Mouse (Mus musculus) heart, postnatal 14 days (tissue): ENCODE data around the gene Fzd2. TPM values are rescaled to one million over a fixed set of nuclear protein-coding genes. Genes with fewer than 3 reads are reported as not detected.

Source experiments
- DNase-seq, 2 experiments: peaks; one replicate each; pipeline ENCODE4 v3.0.0; 2021 to 2022
- intact Hi-C: fragments of 180-260 bp; cut with DNase I; formaldehyde crosslinking; loops from one replicate; pipeline ENCODE4 v1.15.1; 2025
- total RNA-seq, 2 experiments: library from RNA; stranded (reverse); gene quantifications; 2 replicates each; pipeline ENCODE4 v1.2.3; 2021

Gene Fzd2
- total RNA-seq, 2 experiments from 2014 or later: 5.6 to 7.3 TPM

DNA sequence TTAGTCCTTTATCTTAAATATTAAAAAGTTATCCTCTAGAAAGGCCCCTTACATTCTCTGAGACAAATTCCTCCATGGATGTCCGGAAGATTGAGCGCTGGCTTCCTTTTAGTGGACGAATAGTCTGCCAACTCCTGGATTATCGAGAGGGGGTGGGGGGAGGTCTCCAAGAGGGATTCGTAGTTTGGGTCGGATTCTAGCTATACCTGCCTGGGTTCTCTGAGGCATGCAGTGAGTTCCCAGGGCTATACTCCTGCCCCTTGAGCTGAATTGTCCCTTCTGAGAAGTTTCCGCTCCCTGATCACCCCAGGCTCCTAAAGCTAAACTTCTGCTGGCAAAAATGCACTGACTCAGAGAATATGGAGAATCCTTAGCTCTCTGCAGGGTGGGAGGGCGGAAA, 5.3 kb downstream of the Fzd2 start:
- DNase-seq: no peak

DNA sequence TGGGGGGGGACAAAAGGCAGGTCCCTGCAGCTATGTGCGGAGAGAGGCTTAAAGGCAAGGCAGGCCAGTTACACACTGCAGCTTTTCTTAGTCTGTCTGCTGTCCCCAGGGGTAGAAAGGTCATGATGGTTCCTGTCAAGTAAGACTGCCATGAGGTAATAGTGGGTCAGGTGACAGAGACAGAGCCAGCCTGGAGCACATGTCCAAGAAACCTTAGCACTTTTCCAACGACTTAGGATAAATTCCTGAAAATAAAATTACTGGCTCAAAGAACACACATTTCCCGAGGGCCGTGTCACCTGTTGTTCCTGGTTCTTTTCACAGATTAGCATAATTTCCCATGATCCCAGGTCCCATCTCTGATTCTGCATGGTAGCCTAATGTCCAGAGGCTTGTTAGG, 6.1 kb downstream of the Fzd2 start:
- intact Hi-C loops: no loop called here
- DNase-seq: no peak

More for the DNA sequence above, 5.3 kb downstream of the Fzd2 start:
- intact Hi-C loops: loop anchor here (5.0 kb wide), 2 partner anchors 33 to 37 kb away; no protein-coding TSS in a partner anchor

DNA sequence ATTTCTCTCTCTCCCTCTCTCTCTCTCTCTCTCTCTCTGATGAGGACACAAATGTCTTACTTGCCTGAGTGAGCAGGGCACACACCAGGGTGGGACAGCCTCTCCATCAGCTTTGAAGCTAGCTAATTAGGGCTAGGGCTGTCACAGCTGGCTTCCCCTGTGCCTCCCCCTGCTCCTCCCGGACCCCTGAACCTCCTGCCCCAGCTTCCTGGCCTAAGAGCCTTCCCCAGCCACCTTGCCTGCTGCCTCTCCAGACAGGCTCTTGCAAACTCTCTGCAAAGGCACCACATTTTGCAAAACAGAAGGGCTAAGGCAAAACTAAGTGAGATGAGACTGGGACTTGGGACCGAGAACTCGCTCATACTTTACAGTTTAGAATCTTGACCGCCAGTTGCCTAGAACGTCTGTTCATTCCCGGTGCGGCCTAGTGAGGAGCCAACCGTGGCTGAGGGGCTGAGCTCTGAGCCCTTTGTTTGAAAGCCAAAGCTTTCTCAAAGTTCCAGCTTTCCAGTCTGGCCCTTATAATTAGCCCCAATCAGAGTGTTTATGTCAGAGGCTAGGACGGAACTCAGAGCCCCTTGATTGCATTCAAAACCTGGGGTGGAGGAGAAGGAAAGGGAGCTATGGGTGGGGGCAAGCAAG, 6.6 kb downstream of the Fzd2 start:
- intact Hi-C loops: no loop called here
- no peak for DNase-seq

DNA sequence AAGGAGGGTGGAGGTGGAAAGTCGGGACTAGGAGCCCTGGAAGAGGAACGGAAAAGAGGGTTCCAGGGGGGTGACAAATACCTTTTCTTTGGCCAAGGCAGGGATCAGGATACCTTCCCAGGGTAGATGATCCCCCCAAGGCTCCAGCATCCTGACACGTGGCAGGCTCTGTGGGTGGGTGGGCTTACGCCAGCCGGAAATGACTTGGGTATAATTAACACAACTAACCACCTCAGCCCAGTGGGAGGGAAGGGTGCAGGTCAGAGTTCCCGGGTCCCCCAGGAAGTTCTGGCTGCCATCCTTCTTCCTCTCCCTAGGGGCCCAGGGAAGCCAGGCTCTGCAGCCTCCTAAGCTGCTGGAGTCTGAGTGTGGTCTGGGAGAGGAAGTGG, 7.1 kb downstream of the Fzd2 start:
- no peak for DNase-seq
- intact Hi-C loops: no loop called here

DNA sequence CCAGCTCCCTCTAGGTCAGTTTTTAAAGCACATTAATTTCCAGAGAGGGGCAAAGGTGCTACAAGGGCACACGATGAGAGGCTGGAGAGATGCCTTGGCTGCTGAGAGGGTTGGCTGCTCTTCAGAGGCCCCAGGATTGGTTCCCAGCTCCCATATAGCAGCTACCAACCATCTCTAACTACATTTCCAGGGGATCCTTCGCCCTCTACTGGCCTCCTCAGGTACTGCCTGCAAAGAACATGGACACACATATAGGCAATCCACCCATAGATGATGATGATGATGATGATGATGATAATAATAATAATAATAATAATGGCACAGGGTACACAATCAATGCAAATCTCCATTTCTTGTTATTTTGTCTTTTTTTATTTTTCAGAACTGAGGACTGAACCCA, 15.3 kb downstream of the Fzd2 start:
- intact Hi-C loops: no loop called here
- no peak for DNase-seq

DNA sequence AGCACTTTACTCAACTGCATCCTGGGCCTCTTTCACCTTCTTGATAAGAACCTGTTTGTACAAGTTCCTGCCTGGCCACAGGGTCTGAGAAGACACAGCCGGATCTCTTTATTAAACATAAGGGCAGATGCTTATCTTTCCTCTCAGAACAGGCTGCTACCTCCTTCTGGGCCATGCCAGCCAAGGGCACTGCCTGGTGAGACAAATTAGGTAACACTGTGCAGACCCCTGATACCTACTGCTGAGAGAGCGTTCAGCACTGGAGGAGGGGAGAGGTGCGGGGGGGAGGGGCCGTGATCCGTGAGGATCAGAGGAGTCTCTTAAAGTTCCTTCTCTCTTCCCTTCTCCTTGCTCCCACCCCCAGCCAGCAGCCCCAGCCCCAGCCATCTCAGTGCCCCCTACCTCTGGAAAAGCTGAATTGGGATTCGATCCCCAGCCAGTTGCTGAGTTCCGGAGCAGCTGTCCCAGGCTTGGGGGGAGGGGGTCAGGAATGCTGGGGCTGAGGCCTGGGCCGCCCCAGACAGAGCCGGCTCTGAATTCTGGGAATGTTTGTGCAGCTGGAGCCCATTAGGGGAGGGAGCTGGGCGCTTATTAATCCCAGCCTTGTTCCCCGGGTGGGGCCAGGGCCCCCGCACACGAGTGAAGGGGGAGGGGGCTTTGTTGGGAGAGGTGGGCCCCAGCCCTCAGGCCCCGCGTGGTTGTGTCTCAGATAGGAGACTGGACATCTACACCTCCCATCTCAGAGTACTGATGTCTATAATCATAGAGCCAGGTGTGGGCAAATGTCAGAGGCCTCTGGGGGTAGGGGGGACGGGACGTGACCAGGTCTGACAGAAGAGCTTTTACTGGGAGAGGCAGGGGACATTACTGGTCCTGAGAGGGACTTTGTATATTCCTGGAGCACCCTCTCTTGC, 19.9 kb downstream of the Fzd2 start:
- intact Hi-C loops: no loop called here
- peak; percentile 38 to 71 for DNase-seq

DNA sequence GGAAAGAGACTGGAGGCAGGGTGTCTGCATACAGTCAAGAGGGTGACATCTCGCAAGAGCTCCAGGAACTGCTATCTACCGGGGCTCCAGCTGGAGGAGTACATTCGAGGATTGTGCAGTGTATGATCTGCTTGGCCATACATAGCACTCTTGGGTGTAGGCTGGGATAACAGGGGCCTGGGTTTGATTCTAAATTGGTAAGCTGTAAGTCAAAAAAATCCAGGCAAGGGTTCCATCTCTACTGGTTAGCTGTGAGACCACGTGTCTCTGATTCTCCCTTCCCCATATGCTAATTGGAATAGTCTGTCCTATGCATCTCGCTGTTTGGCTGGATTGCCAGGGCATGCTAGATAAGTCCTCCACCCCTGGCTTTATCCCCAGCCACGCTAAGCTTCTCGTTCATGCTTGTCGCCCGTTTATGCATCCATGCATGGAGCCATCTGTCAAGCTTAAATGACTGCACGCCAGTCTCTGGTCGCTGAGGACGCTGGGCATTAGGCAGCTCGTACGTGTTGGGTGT, 20.8 kb downstream of the Fzd2 start:
- no peak for DNase-seq
- intact Hi-C loops: no loop called here

DNA sequence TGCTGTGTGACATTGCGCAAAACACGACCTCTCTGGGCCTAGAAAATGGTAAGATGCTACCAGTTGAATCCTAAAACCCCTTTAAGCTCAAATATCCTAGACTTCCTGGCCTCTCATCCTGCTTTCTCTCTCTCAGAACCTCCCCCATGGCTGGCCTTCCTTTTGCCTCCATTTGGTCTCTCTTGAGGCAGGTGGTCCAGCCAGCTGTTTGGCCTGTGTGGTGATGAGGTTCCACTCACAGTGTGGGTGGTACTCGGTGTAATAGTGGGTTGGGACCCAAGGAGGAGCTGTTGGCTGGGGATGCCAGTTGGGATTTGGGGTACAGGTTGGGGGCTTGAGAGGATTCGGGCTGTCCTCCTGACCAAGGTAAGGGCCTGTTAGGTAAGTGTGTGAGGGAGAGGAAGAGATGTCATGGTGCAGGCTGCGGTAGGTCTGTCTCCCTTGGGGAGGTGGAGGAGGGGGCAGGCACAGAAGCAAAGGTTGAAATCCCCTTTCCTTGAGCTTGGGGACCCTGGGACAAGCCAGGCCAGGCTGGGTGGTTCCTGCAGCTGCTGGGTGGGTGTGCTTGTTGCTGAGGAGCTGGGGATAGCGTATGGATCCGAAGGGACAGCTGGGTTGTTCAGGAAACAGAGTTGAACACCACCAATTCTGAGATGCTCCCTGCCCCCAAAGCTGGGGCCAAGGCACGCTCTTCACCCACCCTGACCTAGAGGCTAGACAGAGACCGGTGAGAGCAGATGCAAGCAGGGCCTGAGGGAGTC, 23.2 kb downstream of the Fzd2 start:
- intact Hi-C loops: no loop called here
- DNase-seq: no peak

DNA sequence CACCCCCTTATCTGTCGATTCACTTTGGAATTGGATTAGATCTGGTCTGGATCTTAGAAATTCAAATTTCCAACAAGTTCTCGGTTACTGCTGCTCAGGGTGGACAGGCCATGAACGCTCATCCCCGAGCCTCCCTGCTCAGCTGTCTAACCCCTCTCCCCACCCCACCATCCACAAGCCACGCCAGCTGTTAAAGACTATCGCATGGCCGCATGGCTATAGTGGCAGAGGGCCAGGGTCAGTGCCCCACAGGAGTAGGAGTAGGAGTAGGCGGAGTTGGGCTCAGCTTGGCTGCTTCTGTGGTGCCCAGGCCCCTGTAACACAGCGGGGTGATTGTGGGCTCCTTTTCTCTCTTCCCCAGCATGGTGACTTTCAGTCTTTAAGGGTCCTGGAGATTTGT, 24.3 kb downstream of the Fzd2 start:
- no peak for DNase-seq

DNA sequence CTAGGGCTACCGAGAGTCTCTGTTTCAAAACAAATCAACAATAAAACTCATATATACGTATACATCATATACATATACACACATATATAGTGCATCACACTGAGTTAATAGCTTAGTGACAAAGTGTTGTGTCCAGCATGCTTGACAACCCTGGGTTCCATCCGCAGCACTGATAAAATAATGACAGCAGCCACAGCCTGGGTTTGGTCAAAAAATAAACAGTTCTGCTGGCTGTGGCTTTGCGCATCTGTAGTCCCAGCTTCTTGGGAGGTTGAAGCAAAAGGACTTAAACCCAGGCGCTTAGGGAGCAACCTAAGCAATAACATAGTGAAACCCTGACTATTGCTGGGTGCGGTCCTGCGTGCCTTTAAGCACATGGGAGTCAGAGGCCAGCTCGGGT, 25.2 kb downstream of the Fzd2 start:
- intact Hi-C loops: no loop called here
- no peak for DNase-seq

More for the DNA sequence above, 24.3 kb downstream of the Fzd2 start:
- intact Hi-C loops: no loop called here

DNA sequence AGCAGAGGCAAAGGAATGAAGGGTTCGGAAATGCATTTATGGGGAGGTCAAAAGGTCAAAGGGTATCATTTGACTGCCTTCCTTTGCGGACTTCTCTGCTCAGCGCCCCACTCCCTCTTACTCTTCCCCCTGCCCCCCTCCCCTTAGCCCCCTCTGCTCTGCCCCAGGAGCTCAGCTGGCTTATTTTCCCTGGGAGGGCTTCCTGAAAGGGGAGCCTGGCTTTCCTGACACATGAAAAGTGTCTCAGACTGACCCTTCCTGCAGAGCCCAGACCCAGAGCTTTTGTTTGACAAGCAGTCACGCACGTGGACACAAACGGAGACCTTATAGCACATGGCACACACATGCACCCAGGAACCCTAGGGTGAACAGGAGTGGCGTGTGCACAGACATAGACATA, 26.5 kb downstream of the Fzd2 start:
- intact Hi-C loops: no loop called here

DNA sequence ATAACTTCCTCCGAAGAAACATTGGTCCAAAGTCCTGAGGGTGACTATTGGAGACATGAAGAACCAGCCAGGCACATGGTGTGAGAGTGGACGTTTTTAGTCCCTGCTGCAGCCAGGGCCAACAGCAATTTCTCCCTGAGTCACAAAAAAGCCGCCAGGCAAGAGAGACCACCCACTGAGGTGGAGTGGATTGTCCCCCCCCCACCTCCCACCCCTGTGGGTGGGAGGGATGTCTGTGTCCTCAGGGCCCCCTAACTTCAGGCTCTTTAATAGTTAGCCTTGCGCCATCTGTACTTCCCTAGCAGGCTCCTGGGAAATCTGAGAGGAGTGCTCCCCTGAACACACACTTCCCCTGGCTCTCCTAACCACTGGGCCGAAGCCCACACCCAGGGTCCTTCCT, 27.0 kb downstream of the Fzd2 start:
- intact Hi-C loops: no loop called here
- DNase-seq: no peak

More for the DNA sequence above, 26.5 kb downstream of the Fzd2 start:
- no peak for DNase-seq

DNA sequence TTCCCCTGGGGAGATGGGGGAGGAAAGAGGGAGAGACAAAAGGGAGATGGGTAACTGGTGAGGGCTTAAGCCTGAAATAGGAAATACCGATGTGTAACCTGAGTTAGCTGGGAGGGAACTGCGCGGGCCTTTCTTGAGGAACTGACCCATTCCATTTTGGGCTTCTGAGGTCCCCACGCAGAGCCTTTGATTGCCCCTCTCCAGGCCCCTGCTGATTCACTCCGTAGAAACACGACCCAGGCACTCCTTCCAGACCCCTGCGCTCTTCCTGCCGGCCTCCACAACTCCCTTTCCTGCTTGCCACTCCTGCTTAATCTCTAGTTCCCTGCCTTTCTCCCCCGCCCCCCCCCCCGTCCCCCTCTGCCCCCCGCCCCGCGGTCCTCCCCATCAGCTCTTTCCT, 28.5 kb downstream of the Fzd2 start:
- DNase-seq: no peak
- intact Hi-C loops: no loop called here

DNA sequence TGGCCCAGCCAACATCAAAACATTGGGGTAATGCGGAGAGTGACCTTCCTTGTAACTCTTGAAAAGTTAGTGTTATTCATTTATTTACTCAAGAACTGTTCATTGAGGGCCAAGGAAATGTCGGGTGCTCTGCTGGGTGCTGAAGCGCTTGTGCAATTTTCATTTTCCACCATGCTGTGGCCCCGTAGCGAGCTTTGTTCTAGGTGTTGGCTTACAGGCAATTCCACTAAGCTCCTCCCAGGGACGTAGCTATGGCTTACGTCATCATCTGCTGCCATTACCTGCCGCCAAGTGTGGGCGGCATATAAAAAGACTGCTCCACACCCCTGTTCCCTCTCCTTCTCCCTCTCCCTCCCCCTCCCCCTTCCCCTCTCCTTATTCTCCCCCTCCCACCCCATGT, 29.2 kb downstream of the Fzd2 start:
- DNase-seq: no peak
- intact Hi-C loops: no loop called here

DNA sequence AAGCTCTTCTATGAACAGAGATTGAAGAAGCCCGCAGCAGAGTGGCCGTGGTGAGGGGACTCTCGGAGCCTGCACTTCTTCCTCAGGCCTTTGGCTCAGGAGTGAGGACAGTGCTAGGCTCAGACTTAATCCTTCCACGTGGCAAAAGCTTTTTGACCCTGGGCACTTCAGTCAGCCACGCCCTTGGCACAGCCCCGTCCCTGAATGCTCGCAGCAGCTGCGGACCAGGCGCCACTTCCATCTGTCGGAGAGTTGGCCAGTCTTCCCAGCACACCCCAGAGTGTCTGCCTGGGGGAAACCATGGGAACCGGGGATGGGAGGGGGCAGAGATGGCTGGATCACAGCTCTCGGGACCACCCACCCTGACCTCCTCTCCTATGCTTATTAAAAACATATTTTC, 32.7 kb downstream of the Fzd2 start:
- intact Hi-C loops: no loop called here
- peak in 1 of 2 experiments; percentile 52 for DNase-seq

DNA sequence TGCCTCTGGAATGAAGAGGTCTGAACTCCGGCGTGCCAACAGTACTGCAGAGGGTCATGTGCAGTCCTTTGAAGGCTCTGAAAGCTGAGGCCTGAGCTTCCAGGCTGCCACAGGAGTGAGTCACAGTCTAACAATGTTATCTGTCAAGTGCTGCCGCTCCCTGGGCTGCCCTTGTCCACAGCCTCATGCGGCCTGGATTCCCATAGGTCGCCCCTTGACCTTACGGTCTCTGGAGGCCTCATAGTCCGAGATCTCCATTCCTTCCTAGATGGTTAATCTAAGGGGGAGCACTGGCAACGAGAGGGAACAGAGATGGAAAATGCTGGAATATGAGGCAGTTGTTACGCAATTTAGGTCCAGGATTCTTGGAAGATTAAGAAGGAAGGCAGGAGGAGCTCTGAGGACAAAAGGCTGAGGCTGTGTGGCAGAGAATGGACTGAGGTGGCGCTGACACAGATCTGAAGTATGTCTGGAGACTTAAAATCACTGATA, 39.7 kb downstream of the Fzd2 start:
- peak; percentile 42 to 53 for DNase-seq
- intact Hi-C loops: loop anchor here (5.0 kb wide), 1 partner anchor 37 kb away; no protein-coding TSS in a partner anchor

DNA sequence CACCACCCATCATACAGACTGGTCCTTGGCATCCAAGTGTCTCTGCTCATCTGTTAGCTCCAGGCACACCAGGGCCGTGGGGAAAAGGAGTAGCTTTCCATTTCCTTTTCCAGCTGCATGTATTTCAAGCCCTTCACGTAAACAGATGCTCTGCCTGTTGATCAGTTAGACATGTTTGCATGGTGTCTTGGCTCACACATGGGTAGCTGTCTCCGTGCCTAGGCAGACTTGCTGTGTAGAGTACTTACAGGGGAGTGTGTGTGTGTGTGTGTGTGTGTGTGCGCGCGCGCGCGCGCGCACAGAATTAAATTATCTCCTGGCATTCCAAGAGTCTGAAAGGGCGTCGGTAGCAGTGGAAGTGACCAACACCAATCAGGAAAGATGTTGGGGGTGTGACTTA, 42.0 kb downstream of the Fzd2 start:
- DNase-seq: no peak
- intact Hi-C loops: no loop called here

DNA sequence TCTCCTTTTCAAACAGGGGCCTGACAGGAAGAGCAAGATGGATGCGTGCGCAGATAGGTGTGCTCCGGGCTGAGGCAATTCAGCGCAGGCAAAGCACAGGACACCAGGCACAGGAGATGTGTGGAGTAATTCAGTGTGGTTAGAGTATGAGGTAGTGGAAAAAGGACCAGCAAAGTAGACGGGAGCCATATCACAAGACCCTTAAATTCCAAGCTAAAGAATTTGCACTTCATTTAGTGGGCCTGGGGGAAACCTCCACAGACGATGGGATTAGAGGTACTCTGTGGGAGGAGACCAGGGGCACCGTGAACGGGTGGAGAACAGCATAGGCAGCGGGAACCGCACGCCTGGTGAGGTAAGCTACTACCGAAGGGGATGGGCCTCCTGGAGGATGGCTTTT, 43.7 kb downstream of the Fzd2 start:
- intact Hi-C loops: no loop called here

DNA sequence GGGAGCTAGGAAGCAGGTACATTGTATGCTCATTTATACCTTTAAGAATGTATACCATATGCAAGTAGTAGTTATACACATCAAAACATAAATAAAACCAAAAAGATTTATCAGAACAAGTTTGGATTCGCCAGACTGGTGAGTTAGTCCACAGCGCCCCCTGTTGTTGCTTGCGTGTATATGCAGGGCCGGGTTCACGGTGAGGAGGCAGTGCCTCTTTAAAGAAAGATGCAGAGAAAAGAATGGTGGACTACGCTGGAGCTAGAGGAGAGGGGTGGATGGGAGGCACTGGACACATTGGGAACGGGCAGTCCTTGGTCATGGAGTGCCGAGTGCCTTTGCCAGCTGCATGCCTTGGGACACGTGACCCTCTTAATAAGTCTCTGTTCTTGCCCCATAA, 47.2 kb downstream of the Fzd2 start:
- intact Hi-C loops: loop anchor here (1.0 to 5.0 kb wide), 2 partner anchors 78 to 169 kb away; no protein-coding TSS in a partner anchor

More for the DNA sequence above, 43.7 kb downstream of the Fzd2 start:
- no peak for DNase-seq

DNA sequence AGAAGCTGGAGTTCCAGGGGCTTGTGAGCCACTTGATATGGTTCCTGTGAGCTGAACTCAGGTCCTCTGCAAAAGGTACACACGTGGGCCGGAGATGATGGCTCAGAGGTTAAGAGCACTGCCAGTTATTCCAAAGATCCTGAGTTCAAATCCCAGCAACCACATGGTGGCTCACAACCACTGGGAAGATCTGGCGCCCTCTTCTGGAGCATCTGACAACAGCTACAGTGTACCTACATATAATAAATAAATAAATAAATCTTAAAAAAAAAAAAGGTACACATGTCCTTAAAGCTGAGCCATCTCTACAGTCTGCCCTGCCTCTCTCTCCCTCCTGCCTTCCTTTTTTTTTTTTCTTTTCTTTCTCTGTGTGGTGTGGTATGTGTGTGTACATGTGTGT, 48.6 kb downstream of the Fzd2 start:
- intact Hi-C loops: loop anchor here (5.0 kb wide), 1 partner anchor 171 kb away; no protein-coding TSS in a partner anchor
- DNase-seq: peak in 1 of 2 experiments; percentile 18

More for the DNA sequence above, 47.2 kb downstream of the Fzd2 start:
- peak; percentile 72 to 86 for DNase-seq
